Mouse (Mus musculus): ENCODE data around the gene Sp1. TPM values are rescaled to one million over a fixed set of nuclear protein-coding genes. Genes with fewer than 3 reads are reported as not detected.

Gene Sp1
- polyA plus RNA-seq, 1 experiment from 2014 or later, result 10.8 TPM

DNA sequence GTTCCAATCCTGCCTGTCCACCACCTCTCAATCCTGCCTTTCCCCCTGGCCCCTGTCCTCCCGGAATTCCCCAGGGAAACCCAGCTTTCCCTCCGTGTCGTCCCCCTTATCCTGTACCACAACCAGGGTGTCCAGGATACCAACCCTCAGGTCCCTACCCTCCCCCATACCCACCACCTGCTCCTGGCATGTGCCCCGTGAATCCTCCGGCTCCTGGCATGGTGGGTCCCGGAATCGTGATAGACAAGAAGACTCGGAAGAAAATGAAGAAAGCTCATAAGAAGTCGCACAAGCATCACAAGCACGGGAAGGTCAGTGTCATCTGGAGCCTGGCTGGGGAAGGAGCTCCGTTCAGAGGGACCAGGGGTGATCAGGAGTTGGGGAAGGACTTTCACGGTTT is 54.5 kb downstream of the Sp1 start:
- Histone ChIP-seq H3K9ac (ENCODE audit: low read length) (no peak overlapping the region), H3K36me3 (ENCODE audit: control insufficient read depth, insufficient read depth, low read length) (no peaks in the 10 kb centered on the region), H3K4me1 (replicated peaks; ENCODE audit: control insufficient read depth, insufficient read depth, low read length) (peaks cover 7% of the 10 kb centered on the region), H3K27me3 (ENCODE audit: control insufficient read depth, insufficient read depth, low read depth, low read length) (no peaks in the 10 kb centered on the region), H3K9me3 (ENCODE audit: control insufficient read depth, low read length) (no peaks in the 10 kb centered on the region), H3K4me3 (ENCODE audit: low read length) (no peak overlapping the region), H3K27ac (ENCODE audit: low read length) (no peak overlapping the region), H3K4me2 (ENCODE audit: low read depth, low read length) (no peak overlapping the region)
- 72% methylated on average over 12 of the region's 12 CpGs for WGBS
- ATAC-seq (ENCODE audit: low read depth), result no peak

- Histone ChIP-seq H3K4me1 (replicated peaks; ENCODE audit: control insufficient read depth, insufficient read depth, low read length) (peaks cover 7% of the 10 kb centered on the region), H3K4me3 (ENCODE audit: low read length) (no peak overlapping the region), H3K9ac (ENCODE audit: low read length) (no peak overlapping the region), H3K27me3 (ENCODE audit: control insufficient read depth, insufficient read depth, low read depth, low read length) (no peaks in the 10 kb centered on the region), H3K27ac (ENCODE audit: low read length) (no peak overlapping the region), H3K4me2 (ENCODE audit: low read depth, low read length) (no peak overlapping the region), H3K9me3 (ENCODE audit: control insufficient read depth, low read length) (no peaks in the 10 kb centered on the region), H3K36me3 (ENCODE audit: control insufficient read depth, insufficient read depth, low read length) (no peaks in the 10 kb centered on the region)
- 59% methylated on average over 4 of the region's 4 CpGs for WGBS
- no peak for ATAC-seq (ENCODE audit: low read depth)
Observed at GRCm38 (mm10) chr15:102460971-102461370, 55.0 kb downstream of the Sp1 start.

- Histone ChIP-seq H3K9me3 (ENCODE audit: control insufficient read depth, low read length) (no peaks in the 10 kb centered on the region), H3K4me2 (ENCODE audit: low read depth, low read length) (no peak overlapping the region), H3K36me3 (ENCODE audit: control insufficient read depth, insufficient read depth, low read length) (no peaks in the 10 kb centered on the region), H3K27me3 (ENCODE audit: control insufficient read depth, insufficient read depth, low read depth, low read length) (no peaks in the 10 kb centered on the region), H3K27ac (ENCODE audit: low read length) (no peak overlapping the region), H3K4me3 (ENCODE audit: low read length) (no peak overlapping the region), H3K9ac (ENCODE audit: low read length) (no peak overlapping the region), H3K4me1 (replicated peaks; ENCODE audit: control insufficient read depth, insufficient read depth, low read length) (peaks cover 7% of the 10 kb centered on the region)
- WGBS, result 74% methylated on average over 9 of the region's 9 CpGs
- ATAC-seq (ENCODE audit: low read depth), result no peak
Observed at GRCm38 (mm10) chr15:102461430-102462075, 55.6 kb downstream of the Sp1 start.

- H3K27ac ChIP-seq (ENCODE audit: low read length), result no peak overlapping the region
- H3K36me3 ChIP-seq (ENCODE audit: control insufficient read depth, insufficient read depth, low read length), result no peaks in the 10 kb centered on the region
- H3K4me3 ChIP-seq (ENCODE audit: low read length), result no peak overlapping the region
- ATAC-seq (ENCODE audit: low read depth), result no peak
- H3K4me1 ChIP-seq (replicated peaks; ENCODE audit: control insufficient read depth, insufficient read depth, low read length), result peaks cover 7% of the 10 kb centered on the region
- no peaks in the 10 kb centered on the region for H3K9me3 ChIP-seq (ENCODE audit: control insufficient read depth, low read length)
- no peak overlapping the region for H3K4me2 ChIP-seq (ENCODE audit: low read depth, low read length)
- no peaks in the 10 kb centered on the region for H3K27me3 ChIP-seq (ENCODE audit: control insufficient read depth, insufficient read depth, low read depth, low read length)
- H3K9ac ChIP-seq (ENCODE audit: low read length), result no peak overlapping the region
Observed at GRCm38 (mm10) chr15:102463666-102464065, 57.7 kb downstream of the Sp1 start.

DNA sequence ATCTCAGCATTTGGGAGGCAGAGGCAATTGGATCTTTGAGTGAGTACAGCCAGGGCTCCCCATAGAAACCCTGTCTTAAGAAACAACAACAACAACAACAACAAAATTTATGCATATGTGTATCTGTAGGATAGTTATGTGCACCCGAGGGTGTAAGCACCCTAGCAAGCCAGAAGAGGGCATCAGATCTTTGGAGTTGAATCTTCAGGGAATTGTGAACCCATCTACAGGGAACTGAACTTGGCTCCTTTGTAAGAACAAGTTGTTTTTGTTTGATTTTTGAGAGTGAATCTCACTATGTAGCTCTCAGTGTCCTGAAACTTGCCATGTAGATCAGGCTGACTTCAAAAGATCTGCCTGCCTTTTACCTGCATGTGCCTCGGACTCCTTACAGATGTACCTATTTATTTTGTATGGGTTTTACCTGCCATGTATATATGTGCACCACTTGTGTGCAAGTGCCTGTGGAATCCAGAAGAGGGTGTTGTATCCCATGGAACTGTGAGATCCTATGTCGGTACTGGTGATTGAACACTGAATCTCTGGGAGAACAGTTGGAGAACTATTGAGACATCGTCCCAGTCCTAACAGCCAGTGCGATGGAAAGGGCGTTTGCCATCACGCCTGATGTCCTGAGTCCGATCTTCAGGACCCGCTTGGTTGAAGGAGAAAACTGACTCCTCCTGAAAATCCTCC is 62.9 kb downstream of the Sp1 start:
- no peaks in the 10 kb centered on the region for H3K27me3 ChIP-seq (ENCODE audit: control insufficient read depth, insufficient read depth, low read depth, low read length)
- no peak overlapping the region for H3K9ac ChIP-seq (ENCODE audit: low read length)
- no peak overlapping the region for H3K4me2 ChIP-seq (ENCODE audit: low read depth, low read length)
- H3K9me3 ChIP-seq (ENCODE audit: control insufficient read depth, low read length), result no peaks in the 10 kb centered on the region
- no peak for ATAC-seq (ENCODE audit: low read depth)
- no peak overlapping the region for H3K4me3 ChIP-seq (ENCODE audit: low read length)
- 96% methylated on average over 9 of the region's 9 CpGs for WGBS
- H3K36me3 ChIP-seq (ENCODE audit: control insufficient read depth, insufficient read depth, low read length), result no peaks in the 10 kb centered on the region
- H3K4me1 ChIP-seq (replicated peaks; ENCODE audit: control insufficient read depth, insufficient read depth, low read length), result peaks cover 5% of the 10 kb centered on the region
- H3K27ac ChIP-seq (ENCODE audit: low read length), result no peak overlapping the region

- WGBS, result under 1% methylated on average over 30 of the region's 40 CpGs
- no peaks in the 10 kb centered on the region for H3K9me3 ChIP-seq (ENCODE audit: control insufficient read depth, low read length)
- peak; percentile 100 for ATAC-seq (ENCODE audit: low read depth)
- peak within 1 kb of the TSS; percentile 61 for H3K4me2 ChIP-seq (ENCODE audit: low read depth, low read length)
- H3K36me3 ChIP-seq (ENCODE audit: control insufficient read depth, insufficient read depth, low read length), result peaks cover 12% of the 10 kb centered on the region
- H3K27me3 ChIP-seq (ENCODE audit: control insufficient read depth, insufficient read depth, low read depth, low read length), result no peaks in the 10 kb centered on the region
- peak within 1 kb of the TSS; percentile 99 for H3K9ac ChIP-seq (ENCODE audit: low read length)
- H3K27ac ChIP-seq (ENCODE audit: low read length), result peak within 1 kb of the TSS; percentile 99
- peak within 1 kb of the TSS; percentile 95 for H3K4me3 ChIP-seq (ENCODE audit: low read length)
- H3K4me1 ChIP-seq (replicated peaks; ENCODE audit: control insufficient read depth, insufficient read depth, low read length), result peaks cover 5% of the 10 kb centered on the region
Observed at GRCm38 (mm10) chr15:102470183-102470604, 64.3 kb downstream of the Sp1 start, which contains the start of gene Pcbp2. Gene Pcbp2, plus strand, starts transcription at chr15:102470539.

GRCm38 (mm10) chr15:102470605-102471294 is 64.8 kb downstream of the Sp1 start:
- H3K4me3 ChIP-seq (ENCODE audit: low read length), result peak overlapping the region; percentile 95
- H3K9ac ChIP-seq (ENCODE audit: low read length), result peak overlapping the region; percentile 99
- peak overlapping the region; percentile 61 for H3K4me2 ChIP-seq (ENCODE audit: low read depth, low read length)
- WGBS, result under 1% methylated on average over 34 of the region's 67 CpGs
- peak; percentile 73 for ATAC-seq (ENCODE audit: low read depth)
- H3K27me3 ChIP-seq (ENCODE audit: control insufficient read depth, insufficient read depth, low read depth, low read length), result no peaks in the 10 kb centered on the region
- peak overlapping the region; percentile 99 for H3K27ac ChIP-seq (ENCODE audit: low read length)
- H3K9me3 ChIP-seq (ENCODE audit: control insufficient read depth, low read length), result no peaks in the 10 kb centered on the region
- H3K4me1 ChIP-seq (replicated peaks; ENCODE audit: control insufficient read depth, insufficient read depth, low read length), result peaks cover 5% of the 10 kb centered on the region
- peaks cover 15% of the 10 kb centered on the region for H3K36me3 ChIP-seq (ENCODE audit: control insufficient read depth, insufficient read depth, low read length)

- no peak for ATAC-seq (ENCODE audit: low read depth)
- WGBS, result 0% methylated on average over 10 of the region's 10 CpGs
Observed at GRCm38 (mm10) chr15:102471295-102471645, 65.3 kb downstream of the Sp1 start.

DNA sequence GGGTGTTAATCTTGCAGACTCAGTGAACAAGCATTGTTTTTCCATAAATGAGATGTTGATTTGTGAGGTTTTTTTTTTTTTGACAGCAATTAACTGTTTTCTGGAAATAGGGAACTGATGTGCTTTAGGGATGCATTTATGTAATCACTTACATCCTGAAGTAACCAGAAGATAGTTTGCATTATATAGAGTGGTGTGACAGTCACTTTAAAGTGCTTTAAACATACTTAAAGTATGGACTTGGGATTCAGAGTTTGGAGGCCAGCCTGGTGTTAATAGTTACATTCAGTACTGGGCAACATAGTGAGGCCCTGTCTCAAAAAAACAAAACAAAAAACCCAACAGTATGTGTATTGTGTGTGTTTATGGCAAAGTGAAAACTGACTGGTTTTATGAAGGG is 65.8 kb downstream of the Sp1 start:
- Histone ChIP-seq H3K4me3 (ENCODE audit: low read length) (peak overlapping the region; percentile 95), H3K9me3 (ENCODE audit: control insufficient read depth, low read length) (no peaks in the 10 kb centered on the region), H3K27ac (ENCODE audit: low read length) (no peak overlapping the region), H3K4me1 (replicated peaks; ENCODE audit: control insufficient read depth, insufficient read depth, low read length) (peaks cover 5% of the 10 kb centered on the region), H3K36me3 (ENCODE audit: control insufficient read depth, insufficient read depth, low read length) (peaks cover 22% of the 10 kb centered on the region), H3K27me3 (ENCODE audit: control insufficient read depth, insufficient read depth, low read depth, low read length) (no peaks in the 10 kb centered on the region), H3K4me2 (ENCODE audit: low read depth, low read length) (peak overlapping the region; percentile 61), H3K9ac (ENCODE audit: low read length) (peak overlapping the region; percentile 42; the same call in 1 of the 2 replicates)
- no peak for ATAC-seq (ENCODE audit: low read depth)

More at GRCm38 (mm10) chr15:102471295-102471645, 65.3 kb downstream of the Sp1 start:
- Histone ChIP-seq H3K36me3 (ENCODE audit: control insufficient read depth, insufficient read depth, low read length) (peaks cover 20% of the 10 kb centered on the region), H3K27me3 (ENCODE audit: control insufficient read depth, insufficient read depth, low read depth, low read length) (no peaks in the 10 kb centered on the region), H3K4me2 (ENCODE audit: low read depth, low read length) (peak overlapping the region; percentile 61), H3K4me1 (replicated peaks; ENCODE audit: control insufficient read depth, insufficient read depth, low read length) (peaks cover 5% of the 10 kb centered on the region), H3K9ac (ENCODE audit: low read length) (peak overlapping the region; percentile 99), H3K27ac (ENCODE audit: low read length) (peak overlapping the region; percentile 99), H3K9me3 (ENCODE audit: control insufficient read depth, low read length) (no peaks in the 10 kb centered on the region), H3K4me3 (ENCODE audit: low read length) (peak overlapping the region; percentile 95)
